Mouse (Mus musculus): ENCODE data around the gene Insrr.
"Not testable (repeated sequence)": the region's sequence is repeated elsewhere in the genome, so short reads cannot be mapped to it uniquely, and the experiment has no call there.

The Insrr gene

GRCm38 (mm10) chr3:87832109-87832859 is 35.5 kb downstream of the Insrr start:
- DNase-seq (ENCODE audit: low spot score in 2 of 2), result no peak

GRCm38 (mm10) chr3:87833482-87833881 is 36.7 kb downstream of the Insrr start:
- DNase-seq (ENCODE audit: low spot score in 2 of 2), result no peak

GRCm38 (mm10) chr3:87838622-87839021 is 41.9 kb downstream of the Insrr start:
- DNase-seq (ENCODE audit: low spot score in 2 of 2), result peak; percentile 31 to 50

- DNase-seq (ENCODE audit: low spot score in 2 of 2), result no peak
Measured at GRCm38 (mm10) chr3:87840858-87841257, 44.1 kb downstream of the Insrr start.

- no peak for DNase-seq (ENCODE audit: low spot score in 2 of 2)
Measured at GRCm38 (mm10) chr3:87844981-87845380, 48.2 kb downstream of the Insrr start.

GRCm38 (mm10) chr3:87846186-87846585 is 49.4 kb downstream of the Insrr start:
- no peak for DNase-seq (ENCODE audit: low spot score in 2 of 2)

- no peak for DNase-seq (ENCODE audit: low spot score in 2 of 2)
Measured at GRCm38 (mm10) chr3:87846650-87847110, 49.9 kb downstream of the Insrr start, which contains the start of gene Sh2d2a. TSS of gene Sh2d2a (plus strand) at chr3:87846755.

GRCm38 (mm10) chr3:87847680-87848079 is 50.9 kb downstream of the Insrr start:
- no peak for DNase-seq (ENCODE audit: low spot score in 2 of 2)

- no peak for DNase-seq (ENCODE audit: low spot score in 2 of 2)
Measured at GRCm38 (mm10) chr3:87849117-87849516, 52.4 kb downstream of the Insrr start.

- DNase-seq (ENCODE audit: low spot score in 2 of 2), result peak in 1 of 2 experiments; percentile 14
Measured at GRCm38 (mm10) chr3:87854795-87855568, 58.2 kb downstream of the Insrr start.

- DNase-seq (ENCODE audit: low spot score in 2 of 2), result no peak
Measured at GRCm38 (mm10) chr3:87855936-87856335, 59.2 kb downstream of the Insrr start.

- no peak for DNase-seq (ENCODE audit: low spot score in 2 of 2)
Measured at GRCm38 (mm10) chr3:87857666-87858065, 60.9 kb downstream of the Insrr start.

- peak; percentile 42 to 48 for DNase-seq (ENCODE audit: low spot score in 2 of 2)
Measured at GRCm38 (mm10) chr3:87859813-87860212, 63.1 kb downstream of the Insrr start.

GRCm38 (mm10) chr3:87864111-87864510 is 67.4 kb downstream of the Insrr start:
- DNase-seq (ENCODE audit: low spot score in 2 of 2), result not testable (repeated sequence)
